Mouse (Mus musculus) hindbrain, embryonic 11.5 days (tissue): ENCODE results near the gene Nosip. TPM values are rescaled to one million over a fixed set of nuclear protein-coding genes. Genes with fewer than 3 reads are reported as not detected.

ENCODE experiments used
- ATAC-seq: fragments of 200-750 bp; cut with Nextera tagmentation; 2 replicates; pipeline ENCODE4 v1.8.0; 2017; ENCODE audit warnings: mild to moderate bottlenecking, moderate TSS enrichment, moderate library complexity; ENCODE audit not compliant: low FRiP score
- DNase-seq: peaks from one replicate; pipeline ENCODE4 v3.0.0-alpha.2; 2015; ENCODE audit warnings: low spot score
- H3K27ac ChIP-seq: fragments of 300-500 bp; sonication (generic); 2 replicates; pipeline ENCODE4 v1.5.1; 2014; ENCODE audit warnings: mild to moderate bottlenecking, low read depth, low read length
- H3K27me3 ChIP-seq: fragments of 300-500 bp; sonication (generic); 2 replicates; pipeline ENCODE4 v1.6.1; 2014; ENCODE audit warnings: mild to moderate bottlenecking, low read length, moderate library complexity, mixed read lengths; ENCODE audit not compliant: control insufficient read depth, insufficient read depth
- H3K36me3 ChIP-seq: fragments of 300-500 bp; sonication (generic); 2 replicates; pipeline ENCODE4 v1.6.1; 2014; ENCODE audit warnings: mild to moderate bottlenecking, low read length, moderate library complexity, mixed read lengths; ENCODE audit not compliant: control insufficient read depth, insufficient read depth
- H3K4me1 ChIP-seq: fragments of 300-500 bp; sonication (generic); replicated peaks from 2 replicates; pipeline ENCODE4 v1.6.1; 2014; ENCODE audit warnings: low read length, mixed read lengths; ENCODE audit not compliant: control insufficient read depth, insufficient read depth
- H3K4me2 ChIP-seq: fragments of 300-500 bp; sonication (generic); replicated peaks from 2 replicates; pipeline ENCODE4 v1.6.1; 2014; ENCODE audit warnings: mild to moderate bottlenecking, low read depth, low read length
- H3K4me3 ChIP-seq: fragments of 300-500 bp; sonication (generic); 2 replicates; pipeline ENCODE4 v1.5.1; 2014; ENCODE audit warnings: low read depth, low read length
- H3K9ac ChIP-seq: fragments of 300-500 bp; sonication (generic); 2 replicates; pipeline ENCODE4 v1.6.1; 2014; ENCODE audit warnings: low read depth, low read length
- H3K9me3 ChIP-seq: fragments of 300-500 bp; sonication (generic); 2 replicates; pipeline ENCODE4 v1.6.1; 2016; ENCODE audit warnings: low read length; ENCODE audit not compliant: control insufficient read depth
- WGBS: fragments of 180-500 bp; shearing (Covaris S2); extraction: QIAGEN DNeasy Blood & Tissue Kit; methylation state at CpG from one replicate; pipeline ENCODE4 v1.1.7; 2014; 5-methylcytosine and 5-hydroxymethylcytosine counted together
- polyA plus RNA-seq: library from polyadenylated mRNA; unstranded; fragments of >200 nt; fragmentation: Nextera tagmentation; extraction: Ambion mirVana; gene quantifications from 2 replicates; pipeline ENCODE4 v1.2.1, GENCODE M21; 2014

Nosip gene
- polyA plus RNA-seq, 1 experiment from 2014 or later = 58.2 TPM

- H3K4me2 ChIP-seq = no peak overlapping the region
- H3K9me3 ChIP-seq = no peaks in the 10 kb centered on the region
- no peaks in the 10 kb centered on the region for H3K27me3 ChIP-seq
- H3K9ac ChIP-seq = no peak overlapping the region
- H3K4me1 ChIP-seq = peaks cover 6% of the 10 kb centered on the region; the same call in 1 of the 2 replicates
- DNase-seq (no peak), ATAC-seq (no peak)
- H3K4me3 ChIP-seq = no peak overlapping the region
- 88% methylated on average over 6 of the region's 6 CpGs for WGBS
- H3K27ac ChIP-seq = no peak overlapping the region
- H3K36me3 ChIP-seq = no peaks in the 10 kb centered on the region
These were observed 1.6 kb upstream of the Nosip start for GRCm38 (mm10) chr7:45060632-45061122.

- no peak for ATAC-seq
- peaks cover 6% of the 10 kb centered on the region; the same call in 1 of the 2 replicates for H3K4me1 ChIP-seq
- H3K36me3 ChIP-seq = no peaks in the 10 kb centered on the region
- peak overlapping the region; percentile 42 for H3K4me2 ChIP-seq
- H3K9me3 ChIP-seq = no peaks in the 10 kb centered on the region
- peak; percentile 14 for DNase-seq
- WGBS = 16% methylated on average over 11 of the region's 11 CpGs
- H3K4me3 ChIP-seq = peak overlapping the region; percentile 54
- peak overlapping the region; percentile 68; the same call in 1 of the 2 replicates for H3K27ac ChIP-seq
- peak overlapping the region; percentile 28; the same call in 1 of the 2 replicates for H3K9ac ChIP-seq
- no peaks in the 10 kb centered on the region for H3K27me3 ChIP-seq
These were observed 625 bp upstream of the Nosip start for GRCm38 (mm10) chr7:45061532-45062075.

GRCm38 (mm10) chr7:45067190-45067999 lies 5.2 kb downstream of the Nosip start:
- Histone ChIP-seq H3K27ac (no peak overlapping the region), H3K9me3 (no peaks in the 10 kb centered on the region), H3K4me1 (no peaks in the 10 kb centered on the region), H3K4me2 (no peak overlapping the region), H3K36me3 (no peaks in the 10 kb centered on the region), H3K9ac (no peak overlapping the region), H3K4me3 (no peak overlapping the region), H3K27me3 (no peaks in the 10 kb centered on the region)
- 79% methylated on average over 4 of the region's 4 CpGs for WGBS
- no peak for ATAC-seq
- no peak for DNase-seq

GRCm38 (mm10) chr7:45068000-45068318 lies 5.7 kb downstream of the Nosip start:
- ATAC-seq (no peak), DNase-seq (peak; percentile 59)
- Histone ChIP-seq H3K9me3 (no peaks in the 10 kb centered on the region), H3K27ac (no peak overlapping the region), H3K4me1 (no peaks in the 10 kb centered on the region), H3K4me2 (no peak overlapping the region), H3K9ac (no peak overlapping the region), H3K27me3 (no peaks in the 10 kb centered on the region), H3K36me3 (no peaks in the 10 kb centered on the region), H3K4me3 (no peak overlapping the region)
- 29% methylated on average over 5 of the region's 5 CpGs for WGBS

GRCm38 (mm10) chr7:45069671-45070070 lies 7.4 kb downstream of the Nosip start:
- WGBS = 92% methylated on average over 2 of the region's 2 CpGs
- DNase-seq = no peak

GRCm38 (mm10) chr7:45072230-45072629 lies 10.0 kb downstream of the Nosip start:
- Histone ChIP-seq H3K9me3 (no peaks in the 10 kb centered on the region), H3K27ac (no peak overlapping the region), H3K27me3 (no peaks in the 10 kb centered on the region), H3K4me3 (no peak overlapping the region), H3K9ac (no peak overlapping the region), H3K4me1 (no peaks in the 10 kb centered on the region), H3K36me3 (0 out of 2 replicates have a peak, but pooled peaks cover 2% of the 10 kb centered on the region), H3K4me2 (no peak overlapping the region)
- ATAC-seq (no peak), DNase-seq (peak; percentile 27)
- 81% methylated on average over 2 of the region's 2 CpGs for WGBS

More at GRCm38 (mm10) chr7:45069671-45070070, 7.4 kb downstream of the Nosip start:
- Histone ChIP-seq H3K9ac (no peak overlapping the region), H3K27ac (no peak overlapping the region), H3K4me2 (no peak overlapping the region), H3K36me3 (no peaks in the 10 kb centered on the region), H3K9me3 (no peaks in the 10 kb centered on the region), H3K4me3 (no peak overlapping the region), H3K4me1 (no peaks in the 10 kb centered on the region), H3K27me3 (no peaks in the 10 kb centered on the region)
- no peak for ATAC-seq

GRCm38 (mm10) chr7:45073171-45073707 lies 11.0 kb downstream of the Nosip start:
- 79% methylated on average over 7 of the region's 7 CpGs for WGBS
- Histone ChIP-seq H3K27ac (no peak overlapping the region), H3K4me1 (no peaks in the 10 kb centered on the region), H3K27me3 (no peaks in the 10 kb centered on the region), H3K9me3 (no peaks in the 10 kb centered on the region), H3K9ac (no peak overlapping the region), H3K36me3 (0 out of 2 replicates have a peak, but pooled peaks cover 2% of the 10 kb centered on the region), H3K4me2 (no peak overlapping the region), H3K4me3 (no peak overlapping the region)
- DNase-seq = no peak
- ATAC-seq = no peak

GRCm38 (mm10) chr7:45073949-45074348 lies 11.7 kb downstream of the Nosip start:
- H3K4me1 ChIP-seq = no peaks in the 10 kb centered on the region
- no peak overlapping the region for H3K4me3 ChIP-seq
- 0 out of 2 replicates have a peak, but pooled peaks cover 2% of the 10 kb centered on the region for H3K36me3 ChIP-seq
- H3K4me2 ChIP-seq = no peak overlapping the region
- DNase-seq = no peak
- no peaks in the 10 kb centered on the region for H3K9me3 ChIP-seq
- no peaks in the 10 kb centered on the region for H3K27me3 ChIP-seq
- 91% methylated on average over 12 of the region's 12 CpGs for WGBS
- H3K9ac ChIP-seq = no peak overlapping the region
- ATAC-seq = no peak
- H3K27ac ChIP-seq = no peak overlapping the region
